In the genomic region with DNA sequence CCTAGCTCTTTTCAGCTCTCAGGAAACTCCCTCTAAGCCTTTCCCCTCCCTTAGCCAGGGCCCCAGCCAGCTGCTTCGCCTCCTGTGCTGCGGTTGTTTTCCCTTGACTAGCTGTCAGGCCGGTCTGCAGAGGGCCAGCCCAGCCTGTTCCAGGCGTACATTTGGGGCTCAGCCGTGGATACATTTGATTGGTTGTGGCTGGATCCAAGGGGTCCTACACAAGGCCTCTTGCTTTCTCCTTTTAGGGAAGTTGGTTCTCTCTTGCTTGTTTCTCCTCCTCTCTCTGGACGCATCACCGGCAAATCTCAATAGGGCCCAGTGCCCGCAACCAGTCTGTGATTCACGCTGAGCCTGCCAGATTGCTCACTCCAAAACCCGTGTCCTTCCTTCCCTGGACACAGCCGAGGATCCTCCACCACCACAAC, we compare ENCODE assay signal across 9 mouse cellular contexts. TPM values are rescaled to one million over a fixed set of nuclear protein-coding genes. Genes with fewer than 3 reads are reported as not detected.
DNase-seq lines count a peak whose midpoint lies in the region; ATAC-seq and TF ChIP-seq lines count a peak whose summit lies in the region.
"Had no signal": no experiment of that assay in that cellular context is flagged by ENCODE, and none has a peak within 500 bp of the region (broad histone marks: within the 10 kb centered on the region; RNA-seq: fewer than 3 reads in every experiment).

No protein-coding gene starts in this region.

- no peak overlapping the region for H3K27ac ChIP-seq in CH12.LX (ENCODE audit: insufficient read depth, low read depth)
- H3K27ac ChIP-seq in hindbrain, postnatal 0 days, result peak overlapping the region; percentile 43; the same call in 1 of the 2 replicates
- H3K27ac ChIP-seq in lung, embryonic 16.5 days (ENCODE audit: low read length), result peak overlapping the region; percentile 92
- H3K27ac ChIP-seq: liver, embryonic 13.5 days had no signal

- no peaks in the 10 kb centered on the region for H3K79me2 ChIP-seq in CH12.LX (replicated peaks; ENCODE audit: control insufficient read depth, extremely low read depth, insufficient read depth, poor library complexity, severe bottlenecking)

- no peak for TF ChIP-seq POLR2A in CH12.LX (IDR thresholded peaks at IDR 0.05; ENCODE audit: low read depth, low read length)

- peak; percentile 22 for DNase-seq in CH12.LX (ENCODE audit: extremely low read depth)
- DNase-seq in cerebellum, postnatal 25 days, result peak; percentile 64 to 70
- peak; percentile 63 for DNase-seq in gastrocnemius, postnatal 25 days
- DNase-seq in hindbrain, postnatal 0 days (ENCODE audit: low spot score), result peak; percentile 62
- peak; percentile 71 for DNase-seq in retina, embryonic 14.5 days (ENCODE audit: low spot score)
- no peak for DNase-seq in layer of hippocampus, adult 11-12 months (ENCODE audit: low spot score)
- no peak for DNase-seq in spleen, postnatal 14 days (ENCODE audit: low spot score in 2 of 2)
- DNase-seq: liver, embryonic 13.5 days had no signal

- no peak overlapping the region for H3K9ac ChIP-seq in CH12.LX (ENCODE audit: insufficient read depth, low read depth)
- no peak overlapping the region for H3K9ac ChIP-seq in hindbrain, postnatal 0 days (replicated peaks; ENCODE audit: low read length)
- H3K9ac ChIP-seq in lung, embryonic 16.5 days (ENCODE audit: low read length), result peak overlapping the region; percentile 51; the same call in 1 of the 2 replicates
- H3K9ac ChIP-seq: liver, embryonic 13.5 days had no signal

- in situ Hi-C loops in CH12.LX (cut with MboI; ENCODE audit: low pct_ligation_motif_present, low pct_unique_long_range_greater_than_20kb, low sequenced_read_pairs), result loop anchor here (5.0 kb wide), 1 partner anchor 400 kb away; no protein-coding TSS in a partner anchor

- no peak overlapping the region for H3K4me2 ChIP-seq in CH12.LX (ENCODE audit: insufficient read depth, low read depth, poor library complexity, severe bottlenecking)
- H3K4me2 ChIP-seq in hindbrain, postnatal 0 days (ENCODE audit: low read depth, low read length), result no peak overlapping the region
- H3K4me2 ChIP-seq in lung, embryonic 16.5 days (ENCODE audit: low read depth, low read length), result no peak overlapping the region
- H3K4me2 ChIP-seq: liver, embryonic 13.5 days had no signal

- no peaks in the 10 kb centered on the region for H3K27me3 ChIP-seq in CH12.LX (replicated peaks)
- H3K27me3 ChIP-seq in hindbrain, postnatal 0 days (ENCODE audit: insufficient read depth, low read length), result no peaks in the 10 kb centered on the region
- H3K27me3 ChIP-seq in lung, embryonic 16.5 days (ENCODE audit: control insufficient read depth, insufficient read depth, low read depth, low read length), result no peaks in the 10 kb centered on the region
- H3K27me3 ChIP-seq: liver, embryonic 13.5 days had no signal

- TF ChIP-seq CTCF in CH12.LX (conservative IDR thresholded peaks at IDR 0.05 in 1 of 2, IDR thresholded peaks at IDR 0.05 in 1 of 2; ENCODE audit: low read depth in 2 of 2, low read length in 2 of 2), result no peak
- 0 out of 2 replicates have a peak, but pooled peaks have one; percentile 4 for TF ChIP-seq CTCF in hindbrain, postnatal 0 days (IDR thresholded peaks at IDR 0.05; ENCODE audit: low read depth)

- peak; percentile 71 for ATAC-seq in hindbrain, postnatal 0 days
- peak; percentile 94 for ATAC-seq in lung, embryonic 16.5 days (ENCODE audit: low read depth)

- dilution Hi-C loops in CH12.LX (cut with MboI; ENCODE audit: extremely low pct_ligation_motif_present, extremely low pct_unique_long_range_greater_than_20kb, low sequenced_read_pairs), result no loop called here

- no peaks in the 10 kb centered on the region for H3K36me3 ChIP-seq in CH12.LX (replicated peaks in 1 of 2; ENCODE audit: control insufficient read depth in 1 of 2, insufficient read depth in 1 of 2, low read length in 1 of 2)
- no peaks in the 10 kb centered on the region for H3K36me3 ChIP-seq in hindbrain, postnatal 0 days (ENCODE audit: insufficient read depth, low read length)
- no peaks in the 10 kb centered on the region for H3K36me3 ChIP-seq in lung, embryonic 16.5 days (ENCODE audit: control insufficient read depth, insufficient read depth, low read length)
- H3K36me3 ChIP-seq: liver, embryonic 13.5 days had no signal

- 24% methylated on average over 11 of the region's 11 CpGs for WGBS in hindbrain, postnatal 0 days
- WGBS in lung, embryonic 16.5 days, result 19% methylated on average over 11 of the region's 11 CpGs

- H3K9me3 ChIP-seq in CH12.LX (replicated peaks; ENCODE audit: low read length), result no peaks in the 10 kb centered on the region
- H3K9me3 ChIP-seq in hindbrain, postnatal 0 days (ENCODE audit: low read length), result no peaks in the 10 kb centered on the region
- no peaks in the 10 kb centered on the region for H3K9me3 ChIP-seq in lung, embryonic 16.5 days (ENCODE audit: control insufficient read depth, low read length)
- H3K9me3 ChIP-seq: liver, embryonic 13.5 days had no signal

- TF ChIP-seq EP300 in CH12.LX (IDR thresholded peaks at IDR 0.05; ENCODE audit: low read length), result no peak

- H3K4me1 ChIP-seq in CH12.LX (ENCODE audit: control insufficient read depth in 1 of 2, insufficient read depth in 2 of 2), result peaks cover 0 to 12% of the 10 kb centered on the region in 2 experiments; a peak in 2 of 4 replicates
- H3K4me1 ChIP-seq in hindbrain, postnatal 0 days (ENCODE audit: insufficient read depth, low read length), result 0 out of 2 replicates have a peak, but pooled peaks cover 3% of the 10 kb centered on the region
- peaks cover 33% of the 10 kb centered on the region for H3K4me1 ChIP-seq in lung, embryonic 16.5 days (replicated peaks; ENCODE audit: control insufficient read depth, insufficient read depth, low read length)
- H3K4me1 ChIP-seq: liver, embryonic 13.5 days had no signal

- H3K4me3 ChIP-seq in CH12.LX (replicated peaks in 1 of 3; ENCODE audit: low read depth in 2 of 3, low read length in 2 of 3, poor library complexity in 1 of 3), result no peak overlapping the region
- no peak overlapping the region for H3K4me3 ChIP-seq in hindbrain, postnatal 0 days (ENCODE audit: low read length)
- H3K4me3 ChIP-seq in lung, embryonic 16.5 days (ENCODE audit: low read length), result no peak overlapping the region
- H3K4me3 ChIP-seq: liver, embryonic 13.5 days had no signal

- no peak for TF ChIP-seq RAD21 in CH12.LX (IDR thresholded peaks at IDR 0.05; ENCODE audit: low read depth, low read length)

TF ChIP-seq in CH12.LX, 34 proteins besides CTCF, POLR2A, EP300 and RAD21:
- no peak for TF ChIP-seq USF2 (conservative IDR thresholded peaks at IDR 0.05; ENCODE audit: low read depth, low read length)
- TF ChIP-seq MAX (IDR thresholded peaks at IDR 0.05; ENCODE audit: low read length), result no peak
- no peak for TF ChIP-seq POLR2AphosphoS2 (IDR thresholded peaks at IDR 0.05; ENCODE audit: low read depth, low read length)
- no peak for TF ChIP-seq RCOR1 (conservative IDR thresholded peaks at IDR 0.05; ENCODE audit: low read depth, low read length)
- no peak for TF ChIP-seq NRF1 (IDR thresholded peaks at IDR 0.05; ENCODE audit: low read depth, low read length)
- no peak for TF ChIP-seq MAZ (IDR thresholded peaks at IDR 0.05; ENCODE audit: low read depth, low read length)
- TF ChIP-seq GABPA (IDR thresholded peaks at IDR 0.05; ENCODE audit: insufficient replicate concordance, low read depth, low read length), result no peak
- TF ChIP-seq ELF1 (IDR thresholded peaks at IDR 0.05; ENCODE audit: low read depth, low read length), result no peak
- TF ChIP-seq ZMIZ1 (IDR thresholded peaks at IDR 0.05; ENCODE audit: low read depth, low read length), result no peak
- no peak for TF ChIP-seq BHLHE40 (IDR thresholded peaks at IDR 0.05; ENCODE audit: low read depth, low read length)
- TF ChIP-seq USF1 (IDR thresholded peaks at IDR 0.05; ENCODE audit: low read depth, low read length), result no peak
- no peak for TF ChIP-seq CHD1 (IDR thresholded peaks at IDR 0.05; ENCODE audit: low read depth, low read length)

RNA-seq across cellular contexts. Expression of a gene that starts 40.4 kb away (rescaled TPM):
- 0.08 TPM in 1 of 2 replicates, not detected in the other for total RNA-seq in CH12.LX (2012; rRNA removed)
- total RNA-seq in CH12.LX (2014; rRNA removed), result 0.15 and 0.24 TPM in 2 replicates
- polyA plus RNA-seq in CH12.LX (2012; ENCODE audit: insufficient read length, low read depth), result 0.89 and 1.1 TPM in 2 replicates
- total RNA-seq in gastrocnemius, postnatal 25 days (2021), result 10 to 100 TPM; 19.0 to 22.7 TPM
- total RNA-seq in hindbrain, postnatal 0 days (2014; rRNA removed), result 34.0 and 35.9 TPM in 2 replicates
- polyA plus RNA-seq in hindbrain, postnatal 0 days (2015; fragmentation: Nextera tagmentation; extraction: Ambion mirVana), result 26.3 and 28.8 TPM in 2 replicates
- polyA plus RNA-seq in lung, embryonic 16.5 days (2015; fragmentation: Nextera tagmentation; extraction: Ambion mirVana), result 113 and 115 TPM in 2 replicates

Comparison
In these comparisons a context has a peak if more than half of its experiments do, and no peak if none do; other contexts are left out.
1. DNase-seq: peak in CH12.LX (single experiment), cerebellum, postnatal 25 days (2 of 2), gastrocnemius, postnatal 25 days (single experiment), hindbrain, postnatal 0 days (single experiment) and retina, embryonic 14.5 days (single experiment); none in layer of hippocampus, adult 11-12 months (single experiment) and spleen, postnatal 14 days (0 of 2).
2. RNA of a gene that starts 40.4 kb away (total RNA-seq): 34.0 to 35.9 TPM in hindbrain, postnatal 0 days and 19.0 to 22.7 TPM in gastrocnemius, postnatal 25 days; 0.08 to 0.24 TPM in CH12.LX; every median in the first group is over 10 times any median in the second.